Mouse (Mus musculus) frontal cortex, adult 2 months (tissue): ENCODE results near the gene Rrad. TPM values are rescaled to one million over a fixed set of nuclear protein-coding genes. Genes with fewer than 3 reads are reported as not detected.
A peak's percentile ranks its signal among the peaks of the same experiment; 100 is the strongest.

Experiments used
- DNase-seq, 2 experiments: peaks; one replicate each; pipeline ENCODE4 v3.0.0; 2022; ENCODE audit warnings: low spot score in 1 of 2; ENCODE audit errors: extremely low spot score in 1 of 2
- polyA plus RNA-seq: library from polyadenylated mRNA; depleted of rRNA; stranded (reverse); fragments of >200 nt; gene quantifications from 2 replicates; pipeline ENCODE4 v1.2.3, GENCODE M21; 2012

Rrad gene
- polyA plus RNA-seq, 1 experiment = 4.0 TPM

DNA sequence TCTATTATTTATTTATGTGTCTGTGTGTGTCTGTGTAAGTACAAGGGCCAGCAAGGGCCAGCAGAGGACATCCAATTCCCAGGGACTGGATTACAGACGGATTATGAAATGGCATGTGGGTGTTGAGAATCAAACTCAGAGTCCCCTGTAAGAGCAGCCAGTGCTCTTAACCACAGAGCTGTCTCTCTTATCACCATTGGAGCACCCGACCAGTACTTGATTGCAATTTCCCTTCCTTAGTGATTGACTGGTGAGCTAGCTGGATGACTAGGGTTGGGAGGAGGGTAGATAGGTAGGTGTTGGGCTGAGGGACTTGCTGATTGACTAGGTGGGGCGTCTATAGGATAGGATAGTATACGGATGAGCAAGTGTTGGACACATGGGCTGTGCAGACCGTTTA, 10.4 kb downstream of the Rrad start:
- no peak for DNase-seq

DNA sequence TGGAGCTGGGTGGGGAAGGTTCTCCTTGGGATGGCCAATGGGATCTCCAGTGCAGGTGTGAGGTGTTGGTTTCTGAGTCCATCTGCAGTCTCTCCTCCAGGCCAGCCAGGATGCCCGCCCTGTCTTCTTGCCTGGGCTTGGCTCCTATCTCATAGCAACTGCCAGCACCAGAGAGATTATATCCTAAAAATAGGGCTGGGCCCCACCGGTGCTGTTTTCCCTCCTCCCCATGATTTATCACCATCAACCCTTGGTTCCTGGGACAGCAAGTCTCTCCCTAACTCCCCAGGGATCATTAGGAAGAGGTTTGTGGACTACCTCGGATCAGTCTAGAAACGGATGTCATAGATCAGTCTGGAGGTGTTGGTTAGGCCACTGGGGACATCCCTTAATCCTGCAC, 18.0 kb downstream of the Rrad start:
- no peak for DNase-seq

DNA sequence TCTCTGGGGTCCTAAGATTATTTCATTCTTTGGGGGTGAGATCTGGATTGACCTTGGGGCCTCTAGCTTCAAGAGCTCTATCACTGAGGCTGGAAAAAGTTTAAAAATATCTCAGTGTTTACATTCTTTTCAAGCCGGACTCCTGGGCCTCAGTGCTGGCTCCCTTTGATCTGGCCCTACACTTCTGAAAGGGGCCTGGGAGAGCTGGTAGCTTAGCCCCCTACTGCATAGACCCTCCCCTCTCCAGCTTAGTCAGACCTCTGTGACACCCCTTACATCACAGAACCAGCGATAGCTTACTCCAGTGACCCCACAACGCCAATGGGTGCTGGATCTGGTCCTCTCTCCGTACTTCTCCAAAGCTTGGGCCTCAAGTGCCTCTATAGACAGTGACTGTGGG, 19.5 kb downstream of the Rrad start:
- DNase-seq = no peak

DNA sequence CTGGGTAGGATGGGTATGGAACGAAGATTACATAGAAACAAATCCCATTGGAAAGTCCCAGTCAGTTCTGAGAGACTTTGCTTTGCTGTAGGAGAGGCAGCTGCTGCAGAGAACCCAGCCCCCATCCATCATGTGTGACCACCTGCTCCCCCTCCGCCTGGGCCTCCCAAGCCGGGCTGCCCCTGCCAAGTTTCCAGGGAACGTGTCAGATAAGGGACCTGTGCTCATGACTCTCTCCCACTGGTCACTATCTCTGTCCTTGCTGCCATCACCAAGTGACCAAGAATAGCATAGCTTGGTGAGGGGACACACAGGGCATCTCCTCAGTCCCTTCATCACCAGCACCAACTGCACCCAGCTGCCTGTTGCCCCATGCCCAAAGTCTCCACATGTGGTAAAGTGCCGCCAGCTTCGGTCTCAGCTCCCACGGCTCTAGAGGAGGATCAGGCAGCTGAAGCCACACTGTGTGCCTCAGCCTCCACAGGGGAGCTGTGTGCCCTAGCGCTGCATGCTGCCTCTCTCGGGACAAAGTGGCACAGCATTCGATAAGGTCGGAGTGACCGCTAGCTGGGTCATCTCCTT, 20.9 kb downstream of the Rrad start:
- no peak for DNase-seq

DNA sequence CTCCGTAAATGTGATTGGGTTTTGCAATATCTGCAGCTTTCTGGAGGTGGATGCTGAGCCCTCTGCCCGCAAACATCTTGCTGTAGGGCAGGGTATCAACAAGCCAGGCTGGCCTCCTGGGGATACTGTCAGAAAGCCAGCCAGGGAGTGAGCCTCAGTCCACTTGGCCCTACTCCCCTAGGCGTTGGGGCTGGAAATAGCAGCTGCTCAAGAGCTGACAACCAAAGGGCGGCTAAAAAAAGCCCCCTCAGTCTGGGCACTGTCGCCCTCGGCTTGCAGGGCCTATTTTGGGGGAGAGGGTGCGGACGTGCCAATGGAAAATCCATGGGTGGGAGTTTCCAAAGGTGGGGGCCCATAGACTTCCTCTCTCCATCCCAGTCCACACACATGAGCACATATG, 21.9 kb downstream of the Rrad start:
- no peak for DNase-seq

DNA sequence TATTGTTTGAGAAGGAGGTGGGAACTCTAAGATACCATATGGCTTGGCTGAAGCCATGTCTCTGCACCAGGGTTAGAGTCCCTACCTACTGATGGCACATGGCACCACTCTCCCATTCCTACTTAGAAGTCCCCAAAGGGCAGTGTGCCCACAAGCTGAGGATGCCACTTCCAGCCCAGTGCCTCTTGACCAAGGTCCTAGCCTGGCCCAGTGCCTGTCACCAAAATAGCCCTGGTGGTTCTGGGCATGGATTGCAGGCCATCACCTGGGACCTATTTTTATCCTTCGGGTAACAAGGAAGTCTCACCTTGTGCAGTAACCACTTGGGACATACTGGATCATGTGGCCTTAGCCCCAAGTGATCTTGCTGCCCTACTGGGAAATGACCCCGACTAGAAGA, 23.2 kb downstream of the Rrad start:
- no peak for DNase-seq

DNA sequence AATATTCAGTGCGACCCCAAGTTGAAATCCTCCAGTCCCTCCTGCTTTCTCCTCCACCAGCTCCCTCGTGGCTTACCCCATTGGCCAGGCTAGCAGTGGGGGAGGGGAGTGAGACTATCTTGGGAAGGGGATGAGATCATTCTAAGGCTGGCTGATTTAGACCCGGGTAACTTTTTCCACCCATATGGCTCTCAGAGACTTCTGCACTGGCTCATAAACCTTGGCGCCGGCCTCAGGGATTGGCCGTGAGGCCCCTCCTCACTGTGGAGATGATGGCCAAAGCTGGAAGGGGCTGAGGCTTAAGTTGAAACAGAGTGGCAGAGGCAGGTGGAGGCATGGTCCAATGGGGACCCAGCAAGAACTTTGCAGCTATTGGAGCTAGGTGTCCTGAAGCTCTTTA, 24.8 kb downstream of the Rrad start:
- no peak for DNase-seq

DNA sequence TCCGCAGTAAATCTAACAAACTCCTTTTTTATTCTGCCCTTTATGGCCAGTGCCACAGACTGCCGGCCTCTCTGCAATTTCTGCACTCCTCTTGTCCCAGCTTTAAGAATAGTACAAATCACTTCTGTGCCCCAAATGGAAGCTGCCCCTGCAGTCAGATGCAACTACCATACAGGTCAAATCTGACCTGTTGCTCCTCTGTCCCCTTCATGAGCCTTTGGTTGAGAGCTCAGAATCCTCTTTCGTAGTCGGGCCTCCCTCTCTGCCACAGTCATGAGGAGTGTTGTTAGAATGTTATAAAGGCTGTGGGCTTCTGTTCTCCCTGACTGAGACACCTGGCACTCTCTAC, 27.9 kb downstream of the Rrad start:
- DNase-seq = no peak

DNA sequence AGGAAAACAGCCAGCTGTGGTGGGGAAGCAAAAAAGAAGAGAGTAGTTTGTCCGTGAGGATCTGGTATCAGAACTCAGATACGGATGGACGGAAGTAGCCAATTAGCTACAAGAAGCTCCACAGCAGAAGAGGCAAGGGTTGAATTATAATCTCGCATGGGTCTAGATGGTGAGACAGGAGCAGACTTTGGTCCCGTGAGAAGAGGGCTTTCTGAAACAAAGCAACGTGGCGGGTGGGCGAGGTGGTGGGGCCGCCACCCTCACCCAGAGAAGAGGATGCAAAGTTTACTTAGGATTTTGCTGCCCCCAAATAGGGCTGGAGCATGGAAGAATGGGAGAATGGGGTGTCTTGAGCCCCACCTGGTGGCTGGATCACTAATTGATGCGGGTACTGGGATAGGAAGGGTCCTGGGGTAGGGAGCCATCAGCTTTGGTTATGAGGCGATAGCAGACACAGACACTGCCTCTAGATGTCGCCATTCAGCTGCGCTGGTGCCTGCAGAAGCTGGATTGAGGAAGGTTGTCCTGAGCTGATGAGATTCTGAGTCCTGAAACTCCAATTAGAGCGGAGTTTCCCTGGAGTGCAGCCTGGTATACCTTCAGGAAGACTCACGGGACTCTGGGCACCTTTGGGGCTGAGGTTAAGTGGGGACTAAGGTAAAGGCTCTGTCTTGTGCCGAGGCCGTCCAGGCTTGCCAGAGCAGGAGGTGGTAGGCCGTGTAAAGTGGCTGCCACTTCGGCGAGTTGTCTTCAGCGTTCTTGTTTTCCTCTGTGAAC, 28.5 kb downstream of the Rrad start:
- peak; percentile 63 to 90 for DNase-seq

DNA sequence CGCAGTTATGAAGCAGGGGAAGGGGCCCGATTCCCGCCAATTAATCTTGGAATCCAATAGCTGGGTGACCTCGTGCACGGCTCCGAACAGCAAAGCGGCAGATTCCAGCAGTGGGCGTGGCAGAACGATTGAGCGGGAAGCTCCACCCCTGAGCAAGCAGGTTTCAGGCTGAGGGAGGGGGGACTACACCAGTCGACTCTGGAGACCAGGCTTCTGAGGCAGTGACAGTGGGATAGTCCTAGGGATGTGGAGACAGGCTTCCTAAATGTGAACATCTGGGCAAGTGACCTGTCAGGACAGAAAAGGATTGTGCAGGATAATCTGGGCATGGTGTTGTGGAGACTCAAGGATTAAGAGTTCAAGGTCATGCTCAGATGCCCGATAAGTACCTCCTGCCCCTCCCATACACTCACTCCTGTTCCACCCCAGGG, 29.2 kb downstream of the Rrad start:
- no peak for DNase-seq

DNA sequence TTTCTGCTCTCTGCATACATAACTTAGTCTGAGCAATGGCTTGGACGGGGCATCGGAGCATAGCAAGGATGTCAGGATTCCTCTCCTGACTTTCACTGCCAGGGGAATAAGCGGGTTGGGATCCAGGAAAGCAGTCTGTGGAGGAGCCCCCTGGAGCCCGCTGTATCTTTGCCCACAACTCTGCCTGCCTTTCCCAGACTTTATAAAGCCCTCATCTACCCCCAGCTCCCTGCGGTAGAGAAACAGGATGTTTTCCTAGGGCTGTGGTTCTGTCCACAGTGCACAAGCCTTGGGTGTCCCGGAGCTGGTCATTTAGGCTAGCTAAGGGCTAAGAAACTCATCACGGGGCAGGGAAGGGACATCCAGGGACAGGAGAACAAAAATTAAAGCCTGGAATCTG, 29.7 kb downstream of the Rrad start:
- no peak for DNase-seq

DNA sequence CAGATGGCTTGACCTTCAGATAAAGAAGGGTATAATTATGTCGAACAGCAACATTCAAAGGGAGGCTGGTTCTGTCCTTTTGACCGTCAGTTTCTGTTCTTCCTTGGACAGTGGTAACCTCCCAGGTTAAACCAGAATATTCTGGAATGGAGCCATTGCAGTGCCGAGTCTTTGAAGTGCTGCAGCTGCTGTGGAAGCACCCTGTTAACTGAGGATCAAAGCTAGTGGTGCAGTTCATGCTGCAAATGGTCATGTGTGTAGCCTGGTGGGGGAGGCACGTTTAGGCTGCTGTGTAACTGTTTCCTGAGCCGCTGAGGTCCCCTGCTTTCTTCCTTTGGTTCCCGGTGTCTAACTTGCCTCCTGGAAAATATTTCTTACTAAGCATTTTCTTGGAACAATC, 32.6 kb downstream of the Rrad start:
- DNase-seq = no peak

DNA sequence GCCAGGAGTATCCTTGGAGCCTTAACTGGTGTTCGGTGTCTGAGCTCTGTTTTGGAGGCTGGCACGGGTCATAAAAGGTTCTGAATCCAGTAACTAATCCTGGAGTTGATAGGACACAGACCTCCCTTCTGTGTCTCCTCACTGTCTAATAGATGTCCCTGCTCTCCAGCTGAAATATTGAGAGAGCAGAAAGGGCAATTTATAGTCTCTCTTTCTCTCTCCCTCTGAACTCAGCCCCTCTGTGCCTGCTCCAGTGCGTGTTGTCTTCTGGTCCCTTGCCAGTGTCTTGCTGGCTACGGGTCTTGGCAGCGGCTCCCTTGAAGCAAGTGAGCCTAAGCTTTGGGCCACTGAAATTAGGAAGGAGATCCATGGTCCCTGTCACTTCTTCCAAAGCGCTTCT, 33.5 kb downstream of the Rrad start:
- DNase-seq = no peak

DNA sequence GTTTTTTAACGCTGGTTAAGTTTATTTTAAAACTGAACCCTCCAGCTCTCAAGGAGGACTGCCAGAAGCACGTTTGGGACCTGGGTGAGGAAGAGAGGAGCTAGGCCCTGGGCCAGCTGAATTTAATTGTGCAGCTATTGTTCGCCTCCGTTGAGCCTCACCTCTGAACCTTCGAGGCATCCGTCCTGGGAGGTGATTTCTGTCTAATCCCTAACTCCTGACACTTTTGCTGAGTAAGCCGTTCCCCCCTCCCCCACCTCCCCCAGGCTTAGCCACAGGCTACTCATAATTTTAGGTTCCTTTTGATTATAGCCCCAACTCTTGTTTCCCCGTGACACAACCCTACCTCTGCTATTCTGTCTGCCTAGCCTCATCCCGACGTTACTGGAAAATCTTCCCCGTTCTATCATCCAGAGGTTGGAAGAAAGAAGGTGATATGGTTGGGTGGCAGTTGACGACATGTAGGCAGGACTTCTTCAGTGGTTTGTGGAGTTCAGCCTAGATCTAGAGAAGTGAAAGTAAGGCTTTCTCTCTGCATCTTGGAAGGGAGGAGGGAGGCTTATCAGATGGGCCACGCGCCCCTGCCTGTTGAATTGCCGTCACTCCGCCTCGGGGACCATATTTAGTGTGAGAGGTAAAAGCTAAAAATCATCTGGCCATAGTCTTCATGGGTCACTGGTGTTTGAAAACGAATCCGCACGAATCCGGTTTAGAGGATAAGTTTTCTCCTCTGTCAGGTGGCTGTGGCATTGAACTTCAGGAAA, 35.2 kb downstream of the Rrad start:
- DNase-seq = no peak

DNA sequence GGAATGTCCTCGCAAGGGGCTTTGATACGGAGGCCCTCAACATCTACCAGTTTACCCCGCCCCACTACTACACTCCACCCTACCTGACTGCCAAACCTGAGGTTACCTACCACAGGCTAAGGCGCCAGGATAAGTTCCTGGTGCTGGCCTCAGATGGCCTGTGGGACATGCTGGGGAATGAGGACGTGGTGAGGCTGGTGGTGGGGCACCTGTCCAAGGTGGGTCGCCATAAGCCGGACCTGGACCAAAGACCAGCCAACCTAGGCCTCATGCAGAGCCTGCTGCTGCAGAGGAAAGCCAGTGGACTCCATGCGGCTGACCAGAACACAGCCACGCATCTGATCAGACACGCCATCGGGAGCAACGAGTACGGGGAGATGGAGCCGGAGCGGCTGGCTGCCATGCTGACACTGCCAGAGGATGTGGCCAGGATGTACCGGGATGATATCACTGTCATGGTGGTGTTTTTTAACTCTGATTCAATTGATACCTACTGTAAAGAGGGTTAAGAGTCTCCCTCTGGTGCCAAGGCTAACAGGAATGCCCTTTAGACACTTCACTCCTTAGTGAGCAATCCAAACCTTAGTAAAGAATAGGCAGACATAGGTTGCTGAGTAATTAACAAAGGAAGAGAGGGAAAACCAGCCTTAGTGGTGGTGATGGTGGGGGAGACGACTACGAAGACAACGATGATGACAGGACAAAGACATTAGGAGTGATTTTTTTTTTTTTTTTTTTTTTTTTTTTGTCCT, 36.3 kb downstream of the Rrad start:
- no peak for DNase-seq

DNA sequence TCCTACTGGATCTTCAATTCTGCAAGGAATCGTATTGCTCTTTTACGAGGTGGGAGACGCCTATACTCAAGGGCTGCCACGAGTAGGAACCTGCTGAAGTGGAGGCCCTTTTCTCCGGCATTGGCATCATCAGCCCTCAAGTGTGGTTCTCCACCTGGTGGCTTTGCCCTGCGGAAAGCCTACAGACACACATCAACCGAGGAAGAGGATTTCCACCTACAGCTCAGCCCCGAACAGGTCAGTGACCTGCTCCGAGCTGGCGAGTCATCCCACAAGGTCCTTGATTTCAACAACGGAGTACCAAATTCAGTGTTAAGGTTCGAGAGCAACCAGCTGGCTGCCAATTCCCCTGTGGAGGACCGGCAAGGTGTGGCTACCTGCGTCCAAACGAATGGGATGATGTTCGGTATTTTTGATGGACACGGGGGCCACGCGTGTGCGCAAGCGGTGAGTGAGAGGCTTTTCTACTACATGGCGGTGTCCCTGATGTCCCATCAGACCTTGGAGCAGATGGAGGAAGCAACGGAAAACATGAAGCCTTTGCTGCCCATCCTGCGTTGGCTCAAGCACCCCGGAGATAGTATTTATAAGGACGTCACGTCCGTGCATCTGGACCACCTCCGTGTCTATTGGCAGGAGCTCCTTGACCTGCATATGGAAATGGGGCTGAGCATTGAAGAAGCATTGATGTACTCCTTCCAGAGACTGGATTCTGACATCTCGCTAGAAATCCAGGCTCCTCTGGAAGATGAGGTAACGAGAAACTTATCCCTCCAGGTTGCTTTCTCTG, 37.4 kb downstream of the Rrad start:
- no peak for DNase-seq

DNA sequence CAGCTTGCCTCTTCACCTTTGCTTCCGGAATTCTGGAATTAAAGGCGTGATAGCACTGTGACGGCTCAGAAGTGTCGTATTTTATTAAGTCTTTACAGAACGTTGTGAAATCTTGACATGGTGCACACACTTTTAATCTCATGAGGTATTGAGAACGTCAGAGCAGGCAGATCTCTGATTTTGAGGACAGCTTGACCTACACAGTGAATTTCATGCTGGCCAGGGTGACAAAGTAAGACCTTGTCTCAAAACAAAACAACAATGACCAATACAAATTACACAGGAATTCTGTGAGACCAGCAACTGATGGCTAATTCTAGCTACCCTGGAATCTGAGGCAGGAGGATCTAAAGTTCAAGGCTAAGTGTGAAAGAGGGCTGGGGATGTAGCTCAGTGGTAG, 38.6 kb downstream of the Rrad start:
- no peak for DNase-seq

DNA sequence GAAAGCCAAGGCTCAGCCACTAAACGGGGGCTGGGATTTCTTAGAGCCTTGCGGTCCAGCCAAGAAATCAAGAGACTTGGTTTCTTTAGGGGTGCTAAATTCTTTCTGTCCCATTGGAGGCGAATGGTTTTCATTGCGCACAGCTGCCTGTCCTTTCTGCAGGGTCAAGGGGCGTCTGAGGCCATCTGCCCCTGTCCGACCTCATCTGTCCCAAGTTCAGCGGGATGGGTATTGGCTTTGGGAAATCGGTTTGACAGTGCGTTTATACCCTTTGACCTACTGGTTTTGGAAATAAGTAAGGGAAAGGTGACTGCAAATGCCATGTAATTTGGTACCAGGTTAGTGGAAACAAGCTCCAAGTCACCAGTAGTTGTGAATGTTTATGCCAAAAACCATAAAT, 39.3 kb downstream of the Rrad start:
- no peak for DNase-seq

DNA sequence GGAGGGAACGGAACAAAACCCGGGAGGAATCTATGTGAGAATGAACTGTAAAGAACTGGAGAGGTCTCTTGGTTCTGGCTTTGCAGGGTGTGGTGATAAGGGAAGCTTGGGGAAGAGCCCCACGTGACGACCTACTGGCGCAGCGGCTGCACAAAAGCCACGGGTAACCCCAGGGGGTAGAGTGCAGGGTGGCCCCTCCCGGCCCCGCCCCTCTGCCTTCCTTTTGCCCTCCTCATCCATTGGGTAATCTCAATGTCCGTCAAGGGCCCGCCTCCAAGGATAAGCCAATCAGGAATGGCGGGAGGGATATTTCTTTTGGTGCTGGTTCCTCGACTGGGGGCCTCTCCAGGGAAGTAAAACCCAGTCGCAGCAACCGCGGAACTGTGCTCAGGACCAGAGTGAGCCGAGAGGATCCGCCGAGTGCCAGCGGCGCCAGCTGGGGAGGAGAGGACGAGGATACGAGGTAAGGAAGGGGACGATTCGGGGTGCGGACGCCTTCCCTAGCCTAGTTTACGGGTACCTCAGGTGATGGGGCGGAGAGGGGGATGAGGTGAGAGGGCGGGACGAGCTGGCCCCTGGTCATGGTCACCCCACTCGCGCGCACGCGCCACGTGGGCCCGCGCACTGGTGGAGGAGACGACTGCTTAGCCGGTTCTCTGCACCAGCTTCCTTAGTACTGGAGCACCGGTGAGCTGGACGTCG, 39.8 kb downstream of the Rrad start, which contains the start of gene Pdp2:
Pdp2 (plus strand) TSS at position 319 of the 702 bp plus-strand sequence.
- peak; percentile 88 to 97 for DNase-seq

DNA sequence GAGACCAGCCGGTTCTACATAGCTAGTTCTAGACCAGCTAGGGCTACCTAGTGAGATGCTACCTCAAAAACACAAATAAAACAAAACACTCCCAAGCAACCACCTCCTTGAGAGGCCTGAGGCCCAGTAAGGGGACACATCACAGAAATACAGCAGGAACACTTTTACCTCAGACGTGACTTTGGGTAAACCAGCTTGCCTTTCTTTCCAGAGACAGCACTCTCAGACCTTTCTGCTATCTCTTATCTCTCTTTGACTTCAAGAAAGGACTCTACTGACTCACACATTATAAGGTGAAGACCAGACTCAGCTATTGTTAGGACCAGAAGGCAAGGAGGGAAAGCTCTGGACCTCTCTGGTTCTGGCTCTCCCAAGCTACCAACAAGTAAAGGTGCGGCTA, 40.8 kb downstream of the Rrad start:
- no peak for DNase-seq
